Mouse (Mus musculus): Measurements from ENCODE around the gene Gm28168.
"Not testable (repeated sequence)": the region's sequence is repeated elsewhere in the genome, so short reads cannot be mapped to it uniquely, and the experiment has no call there.

Gene Gm28168

DNA sequence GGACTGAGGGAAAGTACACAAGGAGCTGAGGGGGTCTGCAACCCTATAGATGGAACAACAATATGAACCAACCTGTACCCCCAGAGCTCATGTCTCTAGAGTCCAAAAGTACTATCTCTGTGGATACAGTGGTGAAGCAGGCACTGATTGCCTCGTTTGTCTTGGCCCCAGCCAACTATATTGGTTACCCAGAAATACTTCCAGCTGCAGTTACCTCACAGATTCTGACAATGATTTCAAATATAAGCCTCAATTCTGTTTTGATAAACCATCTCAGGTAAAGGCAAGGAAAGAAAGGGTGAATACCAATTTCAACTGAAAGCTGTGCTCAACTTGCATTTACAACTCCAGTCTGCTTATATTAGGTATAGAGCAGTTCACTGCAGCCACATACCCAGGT, at the start of gene Gm28168:
Gene Gm28168 (plus strand): TSS at position 301 of the 400 bp plus-strand sequence.
- not testable (repeated sequence) for DNase-seq (ENCODE audit: low spot score in 2 of 2)

DNA sequence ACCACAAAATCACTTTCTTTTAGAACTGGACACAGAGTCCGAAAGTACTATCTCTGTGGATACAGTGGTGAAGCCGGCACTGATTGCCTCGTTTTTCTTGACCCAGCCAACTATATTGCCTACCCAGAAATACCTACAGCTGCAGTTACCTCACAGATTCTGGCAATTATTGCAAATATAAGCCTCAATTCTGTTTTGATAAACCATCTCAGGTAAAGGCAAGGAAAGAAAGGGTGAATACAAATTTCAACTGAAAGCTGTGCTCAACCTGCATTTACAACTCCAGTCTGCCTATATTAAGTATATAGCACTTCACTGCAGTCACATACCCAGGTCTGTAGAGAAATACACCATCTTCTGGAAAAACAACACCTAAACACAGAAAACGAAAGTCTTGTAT, 37.8 kb downstream of the Gm28168 start, which contains the start of gene Gm7145:
Gene Gm7145 (plus strand): TSS at position 301 of the 400 bp plus-strand sequence.
- DNase-seq (ENCODE audit: low spot score in 2 of 2) = no peak

All from thymus, postnatal 10 days (tissue).